Mouse (Mus musculus): ENCODE measurements around the gene Nav2. TPM values are rescaled to one million over a fixed set of nuclear protein-coding genes. Genes with fewer than 3 reads are reported as not detected.
A peak's percentile ranks its signal among the peaks of the same experiment; 100 is the strongest.

Nav2 gene
- total RNA-seq, 2 experiments from 2014 or later: 42.4 to 52.9 TPM

- intact Hi-C loops (cut with DNase I): no loop called here
- DNase-seq: no peak
Measured at GRCm38 (mm10) chr7:49440333-49440969, 531.9 kb downstream of the Nav2 start.

- intact Hi-C loops (cut with DNase I): no loop called here
- no peak for DNase-seq
Measured at GRCm38 (mm10) chr7:49442174-49442573, 533.7 kb downstream of the Nav2 start.

GRCm38 (mm10) chr7:49448580-49448979, 540.1 kb downstream of the Nav2 start:
- no peak for DNase-seq
- intact Hi-C loops (cut with DNase I): no loop called here

- intact Hi-C loops (cut with DNase I): no loop called here
- no peak for DNase-seq
Measured at GRCm38 (mm10) chr7:49450261-49451141, 542.0 kb downstream of the Nav2 start.

GRCm38 (mm10) chr7:49451240-49451639, 542.7 kb downstream of the Nav2 start:
- DNase-seq: no peak
- intact Hi-C loops (cut with DNase I): no loop called here

GRCm38 (mm10) chr7:49452274-49452673, 543.8 kb downstream of the Nav2 start:
- DNase-seq: no peak
- intact Hi-C loops (cut with DNase I): no loop called here

- DNase-seq: no peak
- intact Hi-C loops (cut with DNase I): no loop called here
Measured at GRCm38 (mm10) chr7:49454601-49455000, 546.1 kb downstream of the Nav2 start.

GRCm38 (mm10) chr7:49456148-49456547, 547.6 kb downstream of the Nav2 start:
- intact Hi-C loops (cut with DNase I): no loop called here
- peak in 1 of 2 experiments; percentile 59 for DNase-seq

- intact Hi-C loops (cut with DNase I): no loop called here
- no peak for DNase-seq
Measured at GRCm38 (mm10) chr7:49457398-49457797, 548.9 kb downstream of the Nav2 start.

- intact Hi-C loops (cut with DNase I): no loop called here
- DNase-seq: no peak
Measured at GRCm38 (mm10) chr7:49457890-49458289, 549.4 kb downstream of the Nav2 start.

GRCm38 (mm10) chr7:49462328-49462811, 553.9 kb downstream of the Nav2 start:
- intact Hi-C loops (cut with DNase I): no loop called here
- peak; percentile 13 to 32 for DNase-seq

GRCm38 (mm10) chr7:49467861-49468260, 559.3 kb downstream of the Nav2 start:
- peak; percentile 22 to 29 for DNase-seq
- intact Hi-C loops (cut with DNase I): loop anchor here (5.0 kb wide), 1 partner anchor 284 kb away; no protein-coding TSS in a partner anchor

- intact Hi-C loops (cut with DNase I): loop anchor here (5.0 kb wide), 1 partner anchor 284 kb away; no protein-coding TSS in a partner anchor
- DNase-seq: no peak
Measured at GRCm38 (mm10) chr7:49468492-49469205, 560.1 kb downstream of the Nav2 start.

- intact Hi-C loops (cut with DNase I): loop anchor here (1.0 kb wide), 1 partner anchor 130 kb away; no protein-coding TSS in a partner anchor
- peak; percentile 41 to 68 for DNase-seq
Measured at GRCm38 (mm10) chr7:49471278-49471677, 562.8 kb downstream of the Nav2 start.

GRCm38 (mm10) chr7:49475282-49475681, 566.8 kb downstream of the Nav2 start:
- DNase-seq: no peak
- intact Hi-C loops (cut with DNase I): no loop called here

GRCm38 (mm10) chr7:49476163-49476562, 567.6 kb downstream of the Nav2 start:
- DNase-seq: no peak
- intact Hi-C loops (cut with DNase I): no loop called here

- DNase-seq: peak in 1 of 2 experiments; percentile 20
- intact Hi-C loops (cut with DNase I): no loop called here
Measured at GRCm38 (mm10) chr7:49476666-49477065, 568.1 kb downstream of the Nav2 start.

- intact Hi-C loops (cut with DNase I): no loop called here
- no peak for DNase-seq
Measured at GRCm38 (mm10) chr7:49477076-49477975, 568.8 kb downstream of the Nav2 start.

GRCm38 (mm10) chr7:49477976-49478349, 569.4 kb downstream of the Nav2 start:
- DNase-seq: no peak
- intact Hi-C loops (cut with DNase I): no loop called here

- DNase-seq: no peak
- intact Hi-C loops (cut with DNase I): no loop called here
Measured at GRCm38 (mm10) chr7:49478886-49479285, 570.4 kb downstream of the Nav2 start.

Measured in heart, postnatal 36 days (tissue).